Mouse (Mus musculus) testis, postnatal 14 days (tissue): Measurements from ENCODE around the gene Olfr958.

Experiments
- DNase-seq: peaks from one replicate; pipeline ENCODE4 v3.0.0; 2021; ENCODE audit warnings: low spot score

Olfr958 gene

DNA sequence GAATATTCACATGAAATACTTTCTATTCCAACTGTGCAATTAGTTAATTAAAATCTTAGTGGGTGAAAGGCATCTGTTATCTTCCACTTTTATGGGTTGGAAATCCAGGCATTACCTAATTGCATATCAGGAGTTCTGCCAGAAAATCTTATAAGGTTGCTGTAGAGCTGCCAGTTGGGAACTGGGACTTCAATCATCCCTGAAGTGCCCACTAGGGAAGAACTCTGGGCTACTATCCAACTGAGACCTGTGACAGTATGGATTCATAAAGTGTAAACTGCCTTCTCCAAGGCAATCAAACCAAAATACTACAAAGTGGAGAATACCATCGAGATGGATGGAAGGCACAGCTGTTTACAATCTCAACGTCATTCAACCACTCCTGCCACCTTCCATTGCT is at the start of gene Olfr958:
TSS of gene Olfr958 (minus strand) at position 109 of the 400 bp plus-strand sequence.
- no peak for DNase-seq

- DNase-seq = no peak
Measured at GRCm38 (mm10) chr9:39603333-39603845, 49.5 kb upstream of the Olfr958 start.

GRCm38 (mm10) chr9:39602536-39603332 is 48.9 kb upstream of the Olfr958 start:
- no peak for DNase-seq

DNA sequence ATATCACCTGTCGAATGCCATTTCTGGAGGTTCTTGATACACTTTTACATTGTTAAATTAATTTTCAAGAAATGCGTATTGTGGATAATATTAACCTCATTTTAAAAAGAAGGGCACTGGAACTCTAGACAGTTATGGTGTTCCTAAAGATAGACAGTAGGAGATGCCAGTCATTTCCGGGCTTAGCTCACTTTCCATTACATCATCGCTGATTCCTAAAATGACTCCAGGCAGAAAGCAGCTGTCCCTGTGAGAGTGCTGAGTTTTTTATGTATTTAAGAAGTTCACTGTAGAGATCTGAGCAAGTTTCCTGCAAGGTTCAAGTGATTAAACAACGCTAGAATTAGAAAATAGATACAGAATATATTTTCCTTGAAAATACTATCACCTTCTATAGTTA is 23.2 kb upstream of the Olfr958 start:
- no peak for DNase-seq

GRCm38 (mm10) chr9:39575469-39575868 is 21.6 kb upstream of the Olfr958 start, which contains the start of gene Olfr959:
Olfr959 (minus strand) TSS chr9:39575569.
- DNase-seq = no peak

GRCm38 (mm10) chr9:39558349-39558647 is 4.4 kb upstream of the Olfr958 start:
- DNase-seq = no peak

DNA sequence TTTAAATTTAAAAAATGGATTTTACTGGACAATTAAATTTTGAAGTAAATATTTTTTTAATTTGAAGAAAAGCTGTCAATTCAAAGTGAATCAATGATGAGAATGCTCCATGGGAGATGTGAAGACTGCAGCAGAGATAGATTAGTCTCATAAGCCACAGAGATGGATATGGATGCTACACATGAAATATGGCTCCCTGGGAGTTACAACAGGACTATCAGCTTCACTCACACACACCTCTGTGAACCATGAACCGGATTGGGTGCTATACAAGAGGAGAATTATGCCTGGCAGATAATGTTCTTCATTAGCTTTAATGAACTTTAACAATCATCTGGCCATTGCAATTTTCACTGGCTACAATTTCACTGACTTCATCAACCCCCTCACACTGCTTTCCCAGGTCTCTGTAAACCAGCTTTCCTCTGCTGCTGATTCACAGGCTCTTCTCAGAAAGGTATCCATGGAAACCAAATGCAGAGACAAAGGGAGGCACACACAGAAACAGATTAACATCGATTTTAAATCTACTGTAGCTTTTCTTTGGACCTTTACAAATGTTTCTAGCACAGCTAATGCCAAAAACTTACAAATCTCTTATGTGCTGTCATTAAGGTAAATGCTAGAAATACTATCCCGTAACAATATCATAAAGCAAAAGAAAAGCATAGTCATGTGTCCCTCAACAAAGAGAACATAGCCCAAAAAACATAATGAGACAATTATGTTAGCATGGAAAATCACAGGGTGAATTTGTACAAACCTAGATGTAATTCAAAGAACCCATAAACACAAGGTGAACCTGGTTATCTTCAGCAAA is 3.9 kb upstream of the Olfr958 start:
- no peak for DNase-seq

DNA sequence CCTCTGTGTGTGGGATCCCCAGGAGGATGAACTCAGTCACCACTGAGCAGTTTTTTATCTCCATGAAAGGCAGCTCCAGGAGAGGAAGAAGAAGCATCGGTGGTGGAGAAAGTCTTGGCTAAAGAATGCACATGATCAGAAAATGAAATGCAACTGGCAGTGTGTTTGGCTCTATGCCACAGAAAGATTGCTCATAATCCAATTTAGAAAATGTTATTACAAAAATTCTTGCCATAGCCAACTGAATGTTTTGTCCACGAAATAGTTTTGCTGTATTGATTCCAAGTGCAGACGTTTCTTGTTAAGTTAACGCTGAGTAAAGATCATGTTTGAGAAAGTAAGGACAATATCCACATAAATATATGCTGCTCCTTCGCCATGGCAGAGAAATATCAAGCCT is 3.0 kb downstream of the Olfr958 start:
- no peak for DNase-seq

DNA sequence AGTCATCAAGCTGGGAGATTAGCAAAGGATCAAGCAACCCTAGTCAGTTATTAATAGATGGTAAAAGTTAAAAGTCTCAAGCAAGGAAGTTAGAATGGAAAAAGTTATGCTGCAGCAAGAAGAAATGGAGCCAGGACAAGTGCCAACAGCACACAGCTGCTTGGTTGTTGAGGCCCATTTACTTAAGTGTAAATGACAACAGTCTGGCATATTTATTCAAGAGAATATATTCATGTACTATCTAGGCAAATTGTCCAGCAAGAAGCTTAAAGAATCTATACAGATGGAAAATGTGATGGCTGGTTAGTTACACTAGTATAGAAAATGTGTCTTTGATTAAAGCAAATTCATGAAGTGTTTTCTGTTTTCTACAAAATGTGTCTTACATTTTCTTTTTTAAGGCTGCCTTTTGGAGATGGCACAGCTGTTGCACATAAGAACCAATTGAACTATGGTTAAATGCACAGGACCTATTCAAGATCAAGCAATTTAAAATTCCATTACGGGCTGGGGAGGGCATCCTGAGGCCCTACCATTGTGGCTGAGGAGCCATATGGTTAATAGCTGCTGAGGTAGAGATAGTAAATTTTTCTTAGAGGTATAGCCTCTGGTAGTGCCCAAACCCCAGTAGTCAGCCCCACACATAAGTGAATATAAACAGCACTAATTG is 30.1 kb downstream of the Olfr958 start:
- no peak for DNase-seq

- DNase-seq = no peak
Measured at GRCm38 (mm10) chr9:39518595-39518994, 35.3 kb downstream of the Olfr958 start.

DNA sequence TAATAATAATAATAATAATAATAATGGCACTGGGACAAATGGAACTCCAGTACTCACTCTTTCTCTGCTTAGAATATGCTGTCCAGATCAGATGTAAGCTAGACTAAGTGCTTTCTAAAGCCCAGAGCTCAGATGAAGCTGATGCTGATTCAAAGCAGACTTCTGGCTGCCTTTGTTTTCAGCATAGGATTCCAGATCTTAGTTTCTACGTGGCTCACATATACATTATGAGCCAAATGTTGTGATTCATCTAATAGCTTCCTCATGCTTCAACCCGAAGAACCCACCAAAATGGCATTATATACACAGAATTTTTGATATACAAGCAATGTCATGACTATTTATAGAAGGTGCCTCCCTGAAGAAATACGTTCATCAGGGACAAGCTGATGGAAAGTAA is 38.3 kb downstream of the Olfr958 start, which contains the start of gene Olfr957:
TSS of gene Olfr957 (minus strand) at position 279 of the 400 bp plus-strand sequence.
- DNase-seq = no peak

DNA sequence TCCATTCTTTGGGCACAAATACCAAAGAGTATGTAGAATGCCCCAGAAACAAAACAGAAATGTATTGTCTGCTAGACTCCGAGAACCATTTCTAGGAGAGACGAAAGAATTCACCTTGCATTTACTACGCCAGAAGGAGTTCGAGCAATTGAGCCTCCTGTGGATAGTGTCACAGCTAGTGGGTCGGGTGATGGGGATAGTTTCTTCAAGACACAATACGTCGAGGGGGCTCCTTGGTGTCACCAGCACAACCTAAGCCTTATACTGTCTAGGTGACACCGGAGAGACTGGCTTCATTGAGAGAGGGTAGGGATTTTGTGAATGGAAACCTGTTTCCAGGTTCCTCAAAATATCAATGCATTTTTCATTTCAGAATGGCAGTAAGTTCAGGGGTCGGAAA is 44.4 kb downstream of the Olfr958 start:
- no peak for DNase-seq

DNA sequence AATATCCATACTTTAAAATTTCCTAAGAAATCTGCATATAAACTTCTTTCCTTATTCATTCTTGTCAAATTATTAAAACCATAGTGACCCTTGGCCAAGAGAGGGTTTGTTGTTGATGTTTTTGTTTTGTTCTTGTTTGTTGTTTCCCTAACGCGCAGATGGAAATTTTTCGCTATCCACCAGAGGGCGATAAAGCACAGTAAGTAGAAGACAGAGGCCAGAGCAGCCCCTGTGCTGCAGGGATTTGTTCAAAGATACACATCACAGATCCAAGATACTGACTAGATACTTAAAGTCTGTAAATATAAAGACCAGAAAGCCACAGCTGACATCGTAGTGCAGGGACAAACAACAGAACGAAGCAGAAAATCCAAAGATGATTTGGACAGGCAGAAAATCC is 44.9 kb downstream of the Olfr958 start:
- peak; percentile 6 for DNase-seq
